Mouse (Mus musculus) hindlimb bud, embryonic 11.5 days (tissue): Measurements from ENCODE around the gene Usp37.

Experiments used
- DNase-seq: peaks from one replicate; pipeline ENCODE4 v3.0.0-alpha.2; 2012; ENCODE audit warnings: low read depth, low spot score; ENCODE audit errors: extremely low spot score

Usp37 gene

DNA sequence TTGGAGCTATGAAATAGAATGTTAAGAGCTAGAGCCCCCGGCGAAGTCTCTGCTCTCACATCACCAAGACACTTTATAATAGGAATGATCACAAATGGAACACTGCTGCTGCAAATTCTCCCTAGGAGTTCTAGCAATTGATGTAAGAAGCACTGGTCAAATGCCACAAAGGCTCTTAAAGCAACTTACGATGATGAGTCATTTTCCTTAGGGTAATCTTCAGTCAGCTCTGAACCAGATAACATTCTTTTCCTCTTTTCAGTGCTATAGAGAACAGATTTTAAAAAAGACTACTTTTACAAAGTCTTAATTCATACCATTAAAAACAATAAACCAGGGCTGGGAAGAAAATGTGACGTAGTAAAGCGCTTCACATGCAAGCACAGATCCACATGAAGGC is 58.3 kb downstream of the Usp37 start:
- no peak for DNase-seq

DNA sequence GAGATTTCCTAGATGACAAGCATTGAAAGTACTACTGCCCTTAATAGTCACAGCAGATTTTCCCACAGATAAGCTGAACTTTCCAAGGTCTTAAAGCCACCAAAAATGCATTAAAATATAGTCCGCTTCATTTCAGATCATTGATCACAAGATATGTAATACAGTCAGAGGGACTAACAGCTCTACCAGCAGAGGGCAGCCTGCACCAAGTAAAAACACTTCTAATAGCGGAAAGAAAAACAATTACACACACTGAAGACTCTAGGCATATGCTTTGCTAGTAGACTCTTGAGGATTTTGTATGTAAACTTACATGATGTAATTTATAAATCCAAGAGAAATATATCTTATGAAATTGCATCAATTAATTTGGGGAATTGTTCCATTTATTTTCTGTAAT is 83.8 kb downstream of the Usp37 start:
- DNase-seq, result no peak

DNA sequence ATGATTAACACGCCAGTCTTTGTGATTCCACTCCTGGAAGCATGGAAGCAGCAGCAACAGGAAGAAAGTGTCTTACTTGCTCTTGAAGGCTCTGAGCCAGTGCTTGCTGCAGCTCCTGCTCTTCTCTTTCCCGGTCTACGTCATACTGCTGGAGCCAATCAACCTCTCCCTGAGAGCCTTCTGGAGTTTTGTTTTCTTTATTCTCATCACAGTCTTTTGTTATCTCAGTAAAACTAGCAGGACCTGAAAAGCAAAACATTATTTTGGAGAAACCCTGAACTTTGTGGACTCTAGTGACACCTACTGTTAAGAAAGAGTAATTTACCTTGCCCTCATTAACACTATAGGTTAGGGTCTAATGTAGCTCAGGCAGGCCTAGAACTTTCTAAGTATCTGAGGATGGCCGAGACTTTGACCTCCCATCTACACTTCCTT is 91.5 kb downstream of the Usp37 start:
- peak; percentile 26 for DNase-seq

DNA sequence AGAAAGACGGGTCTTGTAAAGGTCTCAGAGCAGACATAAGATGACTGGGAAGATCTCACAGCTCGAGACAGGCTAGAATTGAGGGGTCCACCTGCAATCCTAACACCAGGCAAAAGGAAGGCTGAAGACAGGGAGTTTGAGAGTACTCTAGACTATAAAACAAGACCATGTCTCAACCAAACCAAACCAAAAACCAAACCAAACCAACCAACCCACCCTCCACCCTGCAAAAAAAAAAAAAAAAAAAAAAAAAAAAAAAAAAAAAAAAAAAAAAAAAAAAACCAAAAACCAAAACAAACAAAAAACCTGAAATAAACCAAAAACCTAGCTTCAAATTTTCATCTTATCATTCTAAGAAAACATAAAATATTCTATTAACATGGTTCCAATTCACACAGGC is 99.5 kb downstream of the Usp37 start:
- no peak for DNase-seq

DNA sequence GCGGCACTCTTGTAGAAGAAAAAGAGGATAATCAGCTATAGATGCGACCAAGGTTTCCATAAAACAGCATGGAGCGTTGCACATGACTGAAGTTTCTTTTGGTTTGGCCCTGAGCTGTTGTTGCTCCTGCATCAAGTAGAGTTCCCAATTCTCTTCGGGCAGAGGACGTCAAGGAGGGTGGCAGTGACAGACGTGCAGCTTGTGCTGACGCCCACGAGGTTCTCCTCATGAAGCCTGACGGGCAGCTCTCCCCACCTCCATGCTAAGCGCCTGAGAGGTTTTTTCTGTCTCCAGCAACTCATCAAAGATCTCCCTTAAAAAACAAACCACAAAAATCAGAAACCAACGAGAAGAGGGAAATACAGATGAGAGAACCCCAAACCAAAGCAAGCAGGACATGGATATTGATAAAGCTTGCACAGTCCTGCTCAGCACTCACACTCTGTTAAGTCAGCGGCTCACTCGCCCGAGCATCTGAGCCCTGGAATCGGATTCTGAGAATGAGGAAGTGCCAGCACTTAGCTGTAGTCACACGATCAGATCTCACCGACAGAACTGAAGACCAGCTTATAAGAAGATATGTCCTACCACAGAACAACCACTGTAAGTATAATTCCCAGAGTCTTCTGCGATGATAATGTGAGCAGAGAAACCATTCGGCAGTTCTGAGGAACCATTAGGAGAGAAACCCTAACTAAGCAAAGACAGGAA is 104.8 kb downstream of the Usp37 start:
- no peak for DNase-seq

DNA sequence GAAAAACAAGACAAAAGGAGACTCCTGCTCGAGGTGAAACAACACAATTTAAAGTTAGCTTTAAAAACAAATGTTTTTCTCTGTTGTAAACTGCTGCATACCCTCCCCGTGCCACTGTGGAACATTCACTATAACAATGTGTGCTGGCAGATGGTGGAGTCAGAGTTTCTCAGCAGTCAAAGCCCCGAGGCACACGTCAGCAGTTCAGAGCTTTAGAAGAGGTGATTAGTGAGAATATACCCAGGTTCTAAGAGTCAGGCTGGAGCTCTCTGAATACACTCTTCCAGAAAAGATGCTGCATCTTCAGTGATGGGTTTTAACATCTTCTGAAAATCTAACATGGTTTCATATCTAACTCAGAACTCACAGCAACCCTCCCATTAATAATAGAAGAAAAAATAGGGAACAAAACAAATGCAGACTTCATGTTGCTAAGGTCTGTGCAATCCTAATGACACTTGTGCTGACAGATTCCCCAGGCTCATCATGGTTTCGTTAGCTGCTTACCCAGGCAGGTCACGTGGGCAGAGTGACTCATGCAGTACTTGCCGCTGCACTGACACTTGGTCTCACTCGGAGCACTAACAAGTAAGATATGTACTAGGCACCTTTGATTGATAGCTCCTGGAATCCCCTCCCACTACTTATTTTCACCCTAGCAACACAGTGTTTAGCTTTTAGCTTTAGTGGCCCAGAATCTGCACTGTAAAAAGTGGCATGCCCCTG is 106.2 kb downstream of the Usp37 start:
- no peak for DNase-seq

DNA sequence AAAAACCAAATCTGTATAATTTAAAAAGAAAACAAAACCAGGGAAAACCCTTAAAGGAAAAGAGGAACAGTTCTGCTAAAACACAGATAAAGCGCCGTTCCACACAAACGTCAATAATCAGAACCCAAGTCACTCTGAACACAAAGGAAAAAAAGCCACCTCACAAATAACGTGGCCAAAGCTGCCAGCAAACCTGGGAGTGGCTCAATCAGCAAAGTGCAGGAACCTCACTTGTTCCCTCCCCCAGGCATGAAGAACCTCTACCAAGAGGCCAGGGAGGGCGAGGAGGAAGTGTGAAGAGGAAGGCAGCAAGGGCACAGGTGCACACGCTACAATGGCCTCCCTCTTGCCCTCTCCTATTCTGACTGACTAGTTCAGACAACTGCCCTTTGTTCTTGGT is 108.5 kb downstream of the Usp37 start:
- DNase-seq, result no peak

DNA sequence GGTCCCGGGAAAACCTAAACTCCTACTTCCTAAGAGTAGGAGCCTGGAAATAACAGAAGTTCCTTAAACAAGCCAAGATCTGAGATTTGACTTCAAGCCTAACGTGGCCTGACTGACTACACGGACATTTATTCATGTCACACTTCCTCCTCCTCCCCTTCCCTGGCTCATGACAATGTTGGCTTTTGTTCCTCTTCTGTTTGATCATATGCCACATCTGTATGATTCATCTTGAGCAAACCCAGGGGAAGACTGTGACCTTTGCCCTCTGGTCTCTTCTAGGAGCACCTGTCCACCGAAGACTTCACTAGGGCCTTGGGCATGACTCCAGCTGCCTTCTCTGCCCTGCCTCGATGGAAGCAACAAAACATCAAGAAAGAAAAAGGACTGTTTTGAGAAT is 109.5 kb downstream of the Usp37 start:
- no peak for DNase-seq

DNA sequence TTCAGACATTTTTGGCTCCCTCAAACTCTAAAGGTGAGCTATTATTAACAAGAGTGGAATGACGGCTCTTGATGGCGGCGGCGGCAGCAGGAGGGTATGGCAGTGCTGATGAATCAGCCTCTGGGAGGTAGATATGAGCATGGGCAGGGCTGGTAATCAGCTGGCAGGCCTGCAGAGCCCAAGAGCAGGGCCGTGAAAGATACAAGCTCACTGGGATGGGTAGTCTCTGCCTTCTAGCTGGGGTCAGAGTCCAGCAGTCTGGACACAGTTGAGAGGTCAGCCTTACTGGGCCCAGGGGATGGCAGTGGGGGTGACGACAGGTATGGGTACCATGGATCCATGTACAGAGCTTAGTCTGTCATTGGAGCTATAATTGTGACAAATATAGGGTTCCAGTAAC is 110.9 kb downstream of the Usp37 start:
- no peak for DNase-seq

DNA sequence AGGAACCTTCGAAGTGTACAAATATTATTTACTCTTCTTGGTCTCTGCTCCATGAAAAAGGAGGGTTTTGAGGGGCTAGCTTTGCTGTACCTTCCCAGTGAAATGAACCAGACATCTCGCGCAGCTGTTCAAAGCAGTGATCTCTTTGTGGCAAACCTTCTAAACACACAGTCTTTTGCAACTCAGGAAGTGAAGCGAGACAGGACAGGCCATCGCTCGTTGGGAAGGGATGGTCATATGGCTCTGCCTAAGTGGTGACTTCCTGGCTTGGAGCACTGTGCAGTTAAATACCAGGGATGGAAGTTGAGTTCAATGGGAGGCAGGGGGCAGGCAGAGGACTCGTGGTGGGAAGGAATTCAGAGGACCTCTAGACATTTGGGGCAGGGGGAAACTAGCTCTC is 118.2 kb downstream of the Usp37 start:
- no peak for DNase-seq

DNA sequence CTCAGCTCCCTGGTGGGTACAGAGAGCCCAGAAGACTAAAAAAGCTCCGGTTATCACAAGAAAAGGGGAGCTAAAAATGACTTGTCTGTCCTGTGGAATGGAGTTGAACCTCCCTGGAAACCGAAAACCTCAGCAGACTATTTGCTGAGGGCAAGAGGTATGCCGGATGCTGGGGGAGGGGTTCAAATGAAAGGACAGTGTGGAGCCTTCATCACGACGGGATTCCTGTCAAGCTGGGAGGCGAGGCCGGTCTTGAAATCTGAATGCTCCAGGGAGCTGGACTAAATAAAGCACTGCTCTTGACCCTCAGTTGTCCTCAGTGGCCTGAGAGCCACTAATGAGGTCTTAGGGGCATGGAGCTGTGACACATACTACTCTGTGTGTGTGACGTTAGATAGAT is 120.9 kb downstream of the Usp37 start:
- no peak for DNase-seq

DNA sequence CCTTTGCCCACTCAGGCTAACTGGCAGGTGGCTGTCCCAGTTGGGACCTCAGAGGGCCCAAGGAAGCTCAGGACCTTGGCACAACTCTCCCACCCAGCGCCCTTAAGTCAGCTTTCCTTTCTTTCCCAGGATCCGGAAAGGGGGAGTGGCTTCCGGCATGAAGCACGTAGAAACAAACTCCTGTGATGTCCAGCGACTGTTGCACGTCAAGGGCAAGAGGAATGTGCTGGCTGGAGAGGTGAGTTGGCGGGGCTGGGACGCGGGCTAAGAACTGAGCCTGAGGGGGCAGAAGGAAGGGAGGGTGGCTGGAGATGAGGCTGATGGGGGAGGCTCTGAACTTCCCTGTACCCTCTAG is 124.7 kb downstream of the Usp37 start:
- no peak for DNase-seq

DNA sequence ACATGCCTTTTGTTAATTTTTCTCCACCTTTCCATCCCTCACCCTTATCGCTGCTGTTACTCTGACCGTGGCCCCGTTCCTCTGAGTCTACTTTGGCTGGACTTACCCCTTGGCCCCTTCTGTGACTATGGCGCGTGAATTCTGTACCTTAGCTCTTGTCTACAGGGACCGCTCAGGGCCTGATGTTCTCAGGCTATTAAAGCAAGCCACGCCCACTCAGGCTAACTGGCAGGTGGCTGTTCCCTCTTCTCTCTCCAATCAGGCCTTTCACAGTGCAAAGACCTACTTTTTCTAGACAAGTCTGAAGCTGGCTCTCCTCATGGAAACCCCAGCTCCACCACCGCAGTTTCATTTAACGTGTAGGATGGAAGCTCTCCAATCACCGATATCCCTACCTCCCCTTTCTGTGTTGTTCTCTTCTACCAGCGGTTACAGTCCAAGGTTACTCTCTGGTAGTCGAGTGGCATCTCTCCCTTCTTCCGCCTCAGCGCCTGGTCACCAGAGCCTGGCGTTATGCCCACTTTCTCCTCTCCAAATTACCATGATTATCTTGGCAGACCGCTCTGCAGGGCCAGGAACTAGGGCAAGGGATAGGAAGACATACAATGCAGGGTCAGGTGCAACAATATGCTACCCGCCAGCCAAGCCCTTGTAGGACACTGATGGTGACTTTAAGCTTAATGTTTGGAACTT is 125.2 kb downstream of the Usp37 start:
- no peak for DNase-seq

DNA sequence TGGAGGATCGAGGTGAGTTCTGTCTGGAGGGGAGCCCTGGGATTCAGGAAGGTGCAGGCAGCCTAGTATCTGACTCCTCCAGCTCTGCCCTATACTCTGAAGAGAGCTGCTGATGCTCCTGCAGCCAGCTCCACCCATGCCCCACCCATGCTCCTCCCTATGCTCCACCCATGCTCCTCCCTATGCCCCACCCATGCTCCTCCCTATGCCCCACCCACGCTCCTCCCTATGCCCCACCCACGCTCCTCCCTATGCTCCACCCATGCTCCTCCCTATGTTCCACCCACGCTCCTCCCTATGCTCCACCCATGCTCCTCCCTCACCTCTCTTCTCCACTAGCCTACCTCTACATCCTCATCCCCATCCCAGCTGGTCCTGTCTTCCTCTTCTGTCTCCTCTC is 128.9 kb downstream of the Usp37 start:
- no peak for DNase-seq

DNA sequence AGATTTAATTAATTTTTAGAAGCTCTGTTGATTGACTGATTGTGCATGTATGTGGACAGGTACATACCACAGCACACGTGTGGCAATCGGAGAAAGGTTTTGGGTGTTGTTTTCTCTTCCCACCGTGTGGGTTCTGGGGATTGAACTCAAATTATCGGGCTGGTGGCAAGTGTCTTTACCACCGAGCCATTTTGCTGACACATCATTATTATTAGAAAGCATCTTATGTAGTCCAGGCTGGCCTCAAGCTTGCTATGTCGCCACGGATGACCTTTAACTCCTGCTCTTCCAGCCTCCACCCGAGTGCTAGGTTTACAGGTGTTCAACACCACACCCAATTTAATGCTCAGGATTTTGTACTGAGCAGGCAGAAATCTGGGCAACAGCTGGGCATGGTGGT is 131.4 kb downstream of the Usp37 start:
- DNase-seq, result no peak

DNA sequence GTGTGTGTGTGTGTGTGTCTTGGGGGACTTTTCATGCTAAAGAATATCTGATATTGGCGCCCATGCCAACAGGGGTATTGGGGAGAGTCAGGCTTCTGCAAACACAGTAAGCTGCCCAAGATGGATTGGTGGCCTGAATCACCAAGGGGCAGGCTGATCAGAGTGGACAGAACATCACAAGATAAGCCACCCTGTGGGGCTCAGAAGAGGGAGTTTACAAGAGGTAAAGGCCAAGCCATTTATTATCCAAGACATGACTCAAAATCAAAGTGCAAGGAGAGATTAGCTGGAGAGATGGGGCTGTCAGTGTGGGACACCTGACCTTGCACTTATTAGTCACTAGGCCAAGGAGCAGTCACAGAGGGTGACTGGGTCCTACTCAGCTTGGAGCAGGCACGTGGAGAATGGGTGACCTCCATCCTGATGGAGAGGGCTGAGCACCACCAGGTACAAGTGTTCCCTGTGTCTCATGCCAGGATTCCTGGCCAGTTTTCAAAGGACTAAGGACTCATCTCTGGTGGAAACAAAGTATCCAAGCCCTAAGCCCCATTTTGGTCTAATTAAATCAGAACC is 132.2 kb downstream of the Usp37 start:
- DNase-seq, result no peak

DNA sequence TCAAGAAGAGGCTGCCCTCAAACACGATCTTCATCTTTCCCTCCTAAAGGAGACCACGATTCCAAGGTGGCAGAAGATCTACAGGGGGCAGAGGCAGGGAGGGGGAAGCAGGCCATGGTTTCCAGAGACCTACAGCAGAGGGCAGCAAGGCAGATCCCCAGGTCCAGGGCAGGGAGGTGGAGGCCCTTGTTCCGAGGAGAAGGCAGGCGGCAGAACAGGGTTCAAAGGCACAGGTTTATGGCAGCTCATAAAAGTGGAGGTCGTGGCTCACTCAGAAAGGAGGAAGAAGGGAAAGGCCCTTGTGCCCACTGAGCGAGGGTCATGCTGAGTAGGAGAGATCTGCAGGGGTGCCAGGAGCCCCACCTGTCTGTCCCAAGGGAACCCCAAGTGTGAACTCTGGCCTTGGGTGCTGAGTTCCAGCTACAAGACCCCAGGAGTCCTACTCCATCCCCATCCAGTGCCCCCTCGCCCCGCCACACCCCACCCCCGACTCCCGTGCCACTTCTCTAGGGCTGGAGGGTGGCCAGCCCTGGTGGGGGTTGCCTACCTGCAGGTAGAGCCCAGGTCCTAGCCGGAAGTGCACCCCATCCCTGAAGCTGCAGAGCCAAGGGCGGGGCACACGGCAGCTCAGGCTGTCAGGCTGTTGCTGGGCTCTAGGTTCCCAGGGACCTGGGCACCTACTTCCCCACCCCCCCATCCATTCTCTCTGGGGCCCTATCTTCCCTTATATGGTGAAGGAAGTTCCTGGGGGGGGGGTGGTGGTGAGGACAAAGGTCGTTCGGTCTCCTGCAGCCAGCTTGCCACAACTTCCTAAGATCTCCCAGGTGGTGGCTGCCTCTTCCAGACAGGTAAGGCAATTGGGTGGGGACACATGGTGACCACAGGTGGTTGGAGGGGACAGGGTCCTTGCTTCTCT is 135.2 kb downstream of the Usp37 start, which contains the start of gene Vil1:
Gene Vil1 (plus strand): TSS at position 788 of the 916 bp plus-strand sequence.
- no peak for DNase-seq

DNA sequence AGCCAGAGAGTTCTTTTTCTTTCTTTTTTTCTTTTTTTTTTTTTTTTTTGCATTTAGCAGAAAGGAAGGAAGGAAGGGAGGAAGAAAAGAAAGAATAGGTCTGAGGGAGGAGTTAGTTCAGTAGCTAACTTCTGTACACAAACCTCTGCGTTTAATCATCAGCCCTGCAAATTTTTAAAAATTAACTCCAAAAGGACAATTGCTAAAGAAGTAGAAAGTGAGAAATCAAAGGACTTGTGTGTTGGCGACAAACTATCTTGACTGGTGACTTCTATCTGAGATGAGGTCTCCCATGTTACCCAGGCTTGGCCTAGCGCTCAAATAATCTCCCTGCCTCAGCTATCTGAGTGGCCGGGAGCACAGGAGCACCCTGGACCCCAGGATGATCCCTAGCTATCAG is 139.9 kb downstream of the Usp37 start:
- DNase-seq, result no peak

DNA sequence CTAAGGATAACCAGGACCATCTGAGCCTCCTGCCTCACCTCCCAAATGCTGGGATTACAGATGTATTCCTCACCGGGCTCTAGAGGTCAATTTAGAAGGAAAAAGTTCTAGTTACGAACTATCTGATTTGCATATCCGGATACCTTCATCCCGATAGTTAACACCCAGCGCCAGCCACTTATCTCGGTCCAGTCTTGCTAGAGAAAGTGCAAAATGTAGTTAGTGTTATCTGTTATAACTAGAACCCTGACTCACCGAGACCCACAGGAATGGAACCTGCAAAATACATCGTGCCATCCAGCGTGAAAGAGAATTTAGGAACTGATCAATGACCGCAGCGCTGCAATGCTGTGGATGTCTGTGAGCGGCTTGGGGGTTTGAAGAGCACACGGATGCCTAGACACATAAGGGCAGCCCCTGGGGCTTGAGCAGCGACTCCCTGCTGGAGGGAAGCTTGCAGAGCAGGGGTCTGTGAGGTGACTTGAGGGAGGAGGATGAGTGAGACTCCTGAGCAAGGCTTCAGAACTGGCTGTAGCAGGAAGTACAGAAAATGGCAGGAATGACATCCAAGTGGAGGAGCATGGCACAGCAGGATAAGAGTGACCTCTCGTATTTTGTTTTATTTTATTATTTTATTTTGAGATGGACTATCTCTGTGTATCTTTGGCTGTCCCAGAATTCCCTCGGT is 142.9 kb downstream of the Usp37 start:
- no peak for DNase-seq

DNA sequence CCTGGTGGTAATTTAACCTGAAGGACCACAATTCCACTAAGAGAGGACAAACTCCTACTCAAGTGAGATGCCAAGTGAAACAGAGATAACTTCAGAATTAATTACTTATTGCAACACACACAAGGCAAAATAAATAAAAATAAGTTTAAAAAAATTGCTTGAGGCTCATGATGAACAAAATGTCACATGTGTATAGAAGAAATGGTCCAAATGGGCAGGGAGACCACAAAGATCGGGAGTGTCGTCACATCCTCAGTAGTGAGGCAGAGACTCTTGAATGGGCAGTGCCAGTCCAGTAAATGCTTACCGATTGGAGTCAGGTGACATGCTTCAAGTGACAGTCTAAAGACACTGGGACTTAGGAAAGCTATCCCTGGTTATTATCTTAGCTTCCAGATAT is 143.6 kb downstream of the Usp37 start:
- no peak for DNase-seq
